Mouse (Mus musculus): Measurements from ENCODE around the gene Reln. TPM values are rescaled to one million over a fixed set of nuclear protein-coding genes. Genes with fewer than 3 reads are reported as not detected.

Gene Reln
- total RNA-seq, 2 experiments from 2014 or later: 5.1 to 5.6 TPM

GRCm38 (mm10) chr5:21931151-21931550 lies 413.4 kb downstream of the Reln start:
- DNase-seq: no peak

- DNase-seq: no peak
These were observed 424.2 kb downstream of the Reln start for GRCm38 (mm10) chr5:21920310-21920709.

- DNase-seq: no peak
These were observed 425.2 kb downstream of the Reln start for GRCm38 (mm10) chr5:21919281-21919780.

- DNase-seq: no peak
These were observed 428.5 kb downstream of the Reln start for GRCm38 (mm10) chr5:21915973-21916372.

GRCm38 (mm10) chr5:21914776-21915175 lies 429.7 kb downstream of the Reln start:
- DNase-seq: no peak

- DNase-seq: no peak
These were observed 431.5 kb downstream of the Reln start for GRCm38 (mm10) chr5:21912835-21913530.

GRCm38 (mm10) chr5:21910726-21911125 lies 433.8 kb downstream of the Reln start:
- DNase-seq: no peak

- DNase-seq: no peak
These were observed 434.8 kb downstream of the Reln start for GRCm38 (mm10) chr5:21909713-21910112.

GRCm38 (mm10) chr5:21901411-21901810 lies 443.1 kb downstream of the Reln start:
- DNase-seq: no peak

GRCm38 (mm10) chr5:21900891-21901290 lies 443.6 kb downstream of the Reln start:
- DNase-seq: no peak

- DNase-seq: no peak
These were observed 445.6 kb downstream of the Reln start for GRCm38 (mm10) chr5:21898875-21899274.

GRCm38 (mm10) chr5:21896586-21896985 lies 447.9 kb downstream of the Reln start:
- peak; percentile 13 for DNase-seq

GRCm38 (mm10) chr5:21894168-21894567 lies 450.3 kb downstream of the Reln start:
- no peak for DNase-seq

- DNase-seq: no peak
These were observed 477.8 kb downstream of the Reln start for GRCm38 (mm10) chr5:21866750-21867149.

- no peak for DNase-seq
These were observed 478.2 kb downstream of the Reln start for GRCm38 (mm10) chr5:21866311-21866712.

GRCm38 (mm10) chr5:21865346-21866107 lies 479.0 kb downstream of the Reln start, which contains the start of gene Slc26a5:
Gene Slc26a5 (minus strand): TSS chr5:21865604.
- DNase-seq: no peak

GRCm38 (mm10) chr5:21858653-21859052 lies 485.8 kb downstream of the Reln start:
- DNase-seq: no peak

- no peak for DNase-seq
These were observed 492.7 kb downstream of the Reln start for GRCm38 (mm10) chr5:21851679-21852340.

GRCm38 (mm10) chr5:21847438-21847837 lies 497.1 kb downstream of the Reln start:
- no peak for DNase-seq

GRCm38 (mm10) chr5:21846616-21847290 lies 497.7 kb downstream of the Reln start:
- no peak for DNase-seq

- no peak for DNase-seq
These were observed 499.8 kb downstream of the Reln start for GRCm38 (mm10) chr5:21844676-21845075.
